Mouse (Mus musculus) induced T-regulatory cell, adult 2 months (primary cell): ENCODE results near the gene Uba5.

Experiments used
- DNase-seq: peaks from one replicate; pipeline ENCODE4 v3.0.0-alpha.2; 2012; ENCODE audit warnings: low read depth

The Uba5 gene

DNA sequence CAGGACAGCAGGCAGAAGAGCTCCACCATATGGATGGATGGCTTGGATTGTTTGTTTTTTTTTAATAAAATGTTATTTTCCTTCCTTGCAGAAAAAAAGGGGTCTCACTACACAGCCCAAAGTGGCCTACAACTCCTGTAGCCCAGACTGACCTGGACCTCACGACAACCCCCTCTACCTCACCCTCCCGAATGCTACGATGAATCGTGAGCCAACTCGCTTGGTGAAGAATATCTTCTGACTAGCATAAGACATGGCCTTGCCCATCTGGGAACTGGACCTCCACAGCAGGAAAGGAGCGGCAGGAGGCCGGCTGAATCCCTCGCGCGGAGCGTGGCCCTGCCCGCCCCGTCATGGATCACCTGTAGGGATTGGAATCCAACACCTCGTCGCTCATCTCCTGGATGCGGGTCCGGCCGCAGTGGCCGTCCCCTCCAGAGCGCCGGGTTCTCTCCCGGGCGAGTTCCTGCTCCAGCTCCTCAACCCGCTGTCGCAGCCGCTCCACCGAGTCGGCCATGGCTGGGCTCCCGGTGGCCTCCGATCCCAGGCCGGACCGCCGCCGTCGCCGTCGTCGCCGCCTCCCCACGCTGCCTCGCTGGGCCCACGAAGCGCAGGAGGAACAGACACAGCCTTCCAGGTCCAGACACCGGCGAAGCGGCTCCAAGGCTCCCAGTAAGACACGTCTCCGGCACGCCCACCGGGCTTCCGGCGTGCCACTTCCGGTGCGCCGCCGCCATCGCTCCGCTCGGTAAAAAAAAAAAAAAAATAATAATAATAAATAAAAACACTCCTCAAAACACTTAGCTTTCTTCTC is at the start of gene Uba5:
Uba5 (minus strand) TSS at position 705 of the 814 bp plus-strand sequence.
- no peak for DNase-seq

- no peak for DNase-seq
Measured at GRCm38 (mm10) chr9:104109151-104109550, 46.2 kb upstream of the Uba5 start.

GRCm38 (mm10) chr9:104108571-104109143 is 45.7 kb upstream of the Uba5 start:
- no peak for DNase-seq

DNA sequence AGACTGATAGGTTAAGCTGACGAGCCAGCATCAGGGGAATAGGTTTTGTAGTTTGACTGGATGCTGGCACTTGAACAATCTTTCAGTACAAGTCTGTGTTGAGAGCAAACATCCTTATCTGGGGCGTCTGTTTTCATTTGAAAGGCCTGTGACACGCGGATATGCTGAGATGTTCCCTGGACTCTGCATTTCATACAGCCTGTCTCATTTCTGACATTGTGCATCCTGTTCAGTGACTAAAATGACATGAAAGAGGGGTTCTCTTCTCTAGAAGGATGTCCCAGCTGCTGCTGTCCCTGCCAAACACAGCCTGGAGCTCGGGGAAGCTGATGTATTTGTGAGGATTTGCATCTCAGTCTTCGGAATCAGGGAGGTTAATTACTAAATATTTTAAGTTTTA is 44.5 kb upstream of the Uba5 start:
- DNase-seq, result no peak

- DNase-seq, result no peak
Measured at GRCm38 (mm10) chr9:104106930-104107329, 44.0 kb upstream of the Uba5 start.

GRCm38 (mm10) chr9:104104986-104105385 is 42.1 kb upstream of the Uba5 start:
- no peak for DNase-seq

DNA sequence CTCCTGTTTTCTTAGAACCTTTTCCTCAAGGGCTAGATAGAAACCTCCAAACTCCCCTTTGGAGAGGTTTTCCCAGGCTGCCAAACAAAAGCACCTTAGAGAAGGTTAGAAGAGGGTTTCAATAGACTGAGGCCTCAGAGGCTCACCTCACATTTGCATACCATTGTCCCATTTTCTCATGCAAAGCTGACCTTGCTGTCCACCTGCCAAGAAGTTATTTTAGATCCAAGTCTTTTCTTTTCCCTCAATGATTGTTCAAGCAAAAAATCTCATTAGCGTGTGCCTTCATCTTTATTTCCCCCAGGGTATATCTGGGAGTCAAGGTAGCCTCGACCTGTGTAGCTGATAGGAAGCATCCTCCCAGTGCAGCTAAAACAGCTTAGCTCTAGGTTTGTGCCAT is 40.0 kb upstream of the Uba5 start:
- DNase-seq, result no peak

DNA sequence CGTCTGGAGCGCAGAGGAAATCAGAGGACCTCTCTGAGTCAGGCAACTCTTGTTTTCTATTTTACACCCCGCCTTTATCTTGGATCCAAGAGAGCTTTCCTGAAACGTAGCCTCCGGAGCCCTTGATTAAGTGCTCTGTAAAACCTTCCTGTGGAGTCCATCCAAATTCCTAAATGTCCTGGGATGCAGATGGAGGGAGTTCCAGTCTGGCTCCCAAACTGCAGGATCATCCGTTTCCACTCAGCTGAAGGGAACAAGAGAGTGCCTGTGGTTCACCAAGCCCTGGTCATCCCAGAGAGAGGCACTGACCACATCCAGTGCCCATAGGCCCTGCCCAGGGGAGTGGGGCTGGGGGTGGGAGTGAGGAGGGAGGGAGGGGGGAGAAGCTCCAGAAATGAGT is 39.4 kb upstream of the Uba5 start:
- no peak for DNase-seq

- no peak for DNase-seq
Measured at GRCm38 (mm10) chr9:104101458-104101857, 38.5 kb upstream of the Uba5 start.

GRCm38 (mm10) chr9:104100822-104101221 is 37.9 kb upstream of the Uba5 start:
- no peak for DNase-seq

GRCm38 (mm10) chr9:104099060-104099459 is 36.1 kb upstream of the Uba5 start:
- DNase-seq, result peak; percentile 4

DNA sequence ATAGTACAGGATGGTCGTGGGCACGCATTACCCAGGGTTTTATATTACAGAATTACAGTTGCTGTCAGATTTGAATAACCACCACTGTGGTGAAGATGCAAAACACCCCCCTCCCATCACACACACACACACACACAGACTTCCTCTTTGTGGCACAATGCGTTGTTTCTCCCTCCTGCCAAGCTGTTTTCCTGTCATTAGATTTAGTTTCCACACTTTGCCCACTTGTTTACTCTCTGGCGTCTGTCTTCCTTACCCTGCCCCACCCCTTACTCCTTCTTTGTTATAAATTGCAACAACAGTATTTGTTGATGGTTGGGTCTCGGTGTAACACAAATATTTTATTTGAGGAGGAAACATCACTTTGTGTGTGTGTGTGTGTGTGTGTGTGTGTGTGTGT is 35.3 kb upstream of the Uba5 start:
- no peak for DNase-seq

DNA sequence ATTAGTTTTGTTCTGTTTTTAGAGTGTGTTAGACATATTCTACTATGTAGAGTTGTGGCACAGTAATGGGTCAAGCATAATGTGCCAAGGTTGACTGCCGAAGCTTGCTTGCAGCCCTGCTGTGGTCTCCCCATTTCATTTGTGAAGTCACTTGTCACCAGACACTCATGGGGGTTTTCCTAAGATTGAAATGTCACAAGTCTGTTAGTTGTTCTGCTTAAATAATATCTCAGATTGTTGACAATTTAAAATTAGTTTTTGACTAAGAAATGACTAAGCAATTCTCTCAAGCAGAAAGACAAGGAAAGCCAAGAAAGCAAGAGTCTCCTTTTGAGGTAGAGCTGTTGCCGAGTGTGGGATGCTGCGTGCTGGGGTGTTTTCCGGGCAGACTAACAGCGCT is 30.0 kb upstream of the Uba5 start:
- no peak for DNase-seq

GRCm38 (mm10) chr9:104088555-104088954 is 25.6 kb upstream of the Uba5 start:
- DNase-seq, result no peak

DNA sequence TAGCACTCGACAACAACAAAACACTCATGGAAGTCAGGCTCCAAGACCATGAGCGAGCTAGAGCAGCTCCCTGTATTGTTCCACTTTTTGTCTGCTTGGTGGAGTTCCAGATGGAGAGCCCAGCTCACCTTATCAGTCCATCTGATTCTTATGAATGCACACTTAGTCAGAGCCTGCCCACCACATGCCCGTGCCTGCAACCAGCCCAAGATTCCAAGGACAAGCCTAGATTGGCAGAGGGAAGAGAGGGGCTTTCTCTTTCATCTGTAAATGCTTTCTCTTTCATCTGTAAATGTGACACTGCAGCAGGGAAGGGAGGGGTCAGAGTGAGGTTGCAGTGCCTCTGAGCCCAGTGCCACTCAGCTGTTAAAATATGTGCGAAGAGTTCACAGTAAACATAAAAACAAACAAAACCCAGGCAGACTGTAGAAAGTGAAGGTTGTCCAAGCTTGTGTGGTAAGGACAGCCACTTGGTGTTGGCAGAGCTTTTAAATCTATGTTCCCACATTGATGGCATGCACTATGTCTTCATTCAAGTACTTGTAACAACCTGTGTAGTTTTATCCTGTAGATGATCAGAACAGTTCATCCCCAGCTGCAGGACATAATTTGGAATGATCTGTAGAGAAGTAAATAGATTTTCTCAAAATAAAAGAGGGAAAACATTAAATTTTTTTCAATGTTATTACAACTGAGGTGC is 22.9 kb upstream of the Uba5 start:
- DNase-seq, result no peak

DNA sequence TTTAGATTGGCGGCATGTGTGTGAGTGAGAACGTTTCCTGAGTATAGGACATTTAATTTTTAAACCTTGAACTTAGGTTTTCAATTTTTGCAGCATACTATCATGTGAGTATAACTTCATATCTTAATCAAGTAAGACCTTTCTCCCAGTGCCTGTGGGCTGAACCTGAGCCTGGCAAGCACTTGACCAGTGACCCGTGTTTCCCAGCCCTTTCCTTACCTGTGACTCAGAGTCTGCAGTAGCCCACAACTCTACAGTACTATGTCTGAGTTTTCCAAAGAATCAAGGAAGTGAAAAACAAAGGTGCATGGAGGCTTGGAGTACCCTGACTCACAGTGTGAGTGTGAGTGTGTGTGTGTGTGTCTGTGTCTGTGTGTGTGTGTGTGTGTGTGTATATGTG is 17.1 kb upstream of the Uba5 start:
- no peak for DNase-seq

DNA sequence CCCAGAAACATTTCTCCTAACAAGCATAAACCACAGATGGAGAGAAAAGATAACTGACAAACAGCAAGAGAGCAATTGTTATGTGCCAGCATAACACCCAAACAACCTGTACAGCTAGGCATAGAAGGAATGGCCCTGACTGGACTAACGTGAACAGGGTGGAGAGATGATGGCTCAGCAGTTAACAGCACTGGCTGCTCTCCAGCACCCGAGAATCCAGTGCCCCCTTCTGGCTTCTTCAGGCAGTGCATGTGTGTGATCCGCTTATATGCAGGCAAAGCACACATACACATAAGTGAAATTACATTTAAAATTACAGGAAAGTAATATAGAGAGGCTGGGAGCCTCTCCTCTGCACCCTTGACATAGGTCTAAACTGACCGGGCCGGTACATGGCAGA is 16.4 kb upstream of the Uba5 start:
- DNase-seq, result peak; percentile 59

GRCm38 (mm10) chr9:104078780-104079179 is 15.8 kb upstream of the Uba5 start:
- DNase-seq, result no peak

DNA sequence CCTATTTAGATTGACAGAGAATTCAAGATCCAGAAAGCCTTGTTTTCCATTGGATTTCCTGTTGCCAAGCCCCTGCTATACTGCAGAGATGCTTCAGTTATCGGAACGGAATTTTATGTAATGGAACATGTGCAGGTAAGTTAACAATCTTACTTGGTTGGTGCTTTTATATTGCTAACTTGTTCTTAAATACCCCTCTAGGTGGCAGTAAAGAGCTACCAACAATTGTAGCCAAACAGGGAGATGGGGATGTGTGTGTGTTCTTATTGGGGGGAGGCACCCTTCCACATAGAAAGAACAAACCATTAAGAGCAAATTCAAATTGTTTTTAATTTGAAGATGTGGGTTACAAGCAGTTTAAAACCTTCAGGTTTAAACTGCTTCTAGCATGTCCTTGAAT is 12.9 kb upstream of the Uba5 start:
- peak; percentile 58 for DNase-seq

- DNase-seq, result no peak
Measured at GRCm38 (mm10) chr9:104070863-104071604, 8.1 kb upstream of the Uba5 start.

DNA sequence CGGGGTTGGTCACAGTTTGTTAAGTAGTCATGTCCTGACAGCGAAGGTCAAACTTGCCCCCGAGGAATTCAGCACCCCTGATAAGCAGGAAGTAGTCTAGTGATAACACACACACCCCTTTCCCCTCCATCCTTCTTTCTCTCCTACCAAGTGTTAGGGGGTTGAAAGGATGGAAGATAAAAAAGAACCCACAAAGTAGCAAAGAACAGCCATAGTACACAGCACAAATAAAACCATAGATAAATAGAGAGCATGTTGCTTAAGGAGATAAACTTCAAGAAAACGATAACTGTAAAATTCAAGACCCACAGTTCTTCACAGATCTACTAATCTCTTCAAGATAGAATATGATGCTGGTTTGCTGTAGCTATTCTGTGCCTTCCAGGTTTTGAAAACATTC is 7.3 kb upstream of the Uba5 start:
- no peak for DNase-seq

DNA sequence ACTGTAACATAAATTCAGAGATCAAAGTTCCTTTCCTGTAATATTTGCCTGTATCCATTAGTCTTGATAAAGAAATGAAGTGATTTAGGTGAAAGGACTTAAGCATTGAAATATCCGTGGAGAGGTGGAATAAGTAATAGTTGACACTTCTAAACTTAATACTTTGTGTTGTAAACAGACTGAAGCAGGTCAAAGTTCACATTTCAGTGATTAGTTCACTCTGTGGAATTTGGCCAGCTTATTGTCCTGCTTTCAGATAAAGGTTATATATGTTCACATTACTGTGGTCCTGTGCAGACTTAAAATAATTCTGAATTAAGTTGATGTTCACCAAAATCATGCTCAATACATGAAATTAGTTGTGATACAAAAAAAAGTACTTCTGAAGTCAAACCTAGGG is 1.6 kb upstream of the Uba5 start:
- peak; percentile 3 for DNase-seq
